24 mouse cellular contexts compared by ENCODE assay signal in the genomic region with DNA sequence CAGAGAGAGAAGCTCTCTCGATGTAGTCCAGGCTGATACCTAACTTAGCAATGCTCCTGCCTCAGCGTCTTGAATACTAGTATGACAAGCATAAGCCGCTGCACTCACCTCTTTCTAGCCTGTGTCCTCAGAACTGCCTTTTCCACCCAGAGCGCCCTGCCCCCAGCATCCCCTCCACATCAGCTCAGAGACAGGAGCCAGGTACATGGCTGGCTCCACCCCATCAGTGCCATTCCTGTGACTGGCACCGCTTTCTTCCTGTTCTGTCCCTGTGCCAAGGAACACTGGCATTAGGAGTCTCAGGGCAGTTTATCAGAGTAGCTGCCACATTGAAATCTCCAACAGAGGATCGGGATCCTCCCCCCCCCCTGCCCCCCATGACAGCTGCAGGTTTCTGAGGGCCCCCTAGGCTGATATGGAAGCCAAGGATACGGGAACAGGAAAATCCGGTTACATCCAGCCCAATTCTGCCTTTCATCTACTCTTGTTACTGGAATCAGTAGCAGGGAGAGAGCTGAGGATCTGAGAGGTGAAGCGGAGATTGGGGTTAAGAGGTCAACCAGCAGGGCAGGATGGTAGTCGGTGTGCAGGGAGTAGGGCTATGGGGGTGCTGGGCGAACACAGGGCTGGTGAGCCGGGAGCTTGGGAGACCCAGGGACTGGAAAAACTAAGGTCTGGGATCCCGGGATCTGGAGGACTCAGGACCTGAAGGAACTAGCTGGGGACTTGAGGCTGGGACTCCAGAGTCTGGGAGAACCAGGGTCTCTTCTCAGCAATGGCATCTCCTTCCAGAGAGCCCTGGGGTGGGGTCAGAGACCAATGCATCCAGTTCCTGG. TPM values are rescaled to one million over a fixed set of nuclear protein-coding genes. Genes with fewer than 3 reads are reported as not detected.
DNase-seq lines count a peak whose midpoint lies in the region; ATAC-seq and TF ChIP-seq lines count a peak whose summit lies in the region.
"Had no signal": no experiment of that assay in that cellular context is flagged by ENCODE, and none has a peak within 500 bp of the region (broad histone marks: within the 10 kb centered on the region; RNA-seq: fewer than 3 reads in every experiment).

No protein-coding gene starts in this region.

- no peak for DNase-seq in kidney, postnatal 4 days
- DNase-seq in embryonic facial prominence, embryonic 11.5 days (ENCODE audit: low spot score), result peak; percentile 25
- DNase-seq in thymus, postnatal 14 days, result no peak
- no peak for DNase-seq in adrenal gland, adult 18-20 months (ENCODE audit: low spot score in 2 of 2)
- DNase-seq: adrenal gland, postnatal 10 days; cerebellum, adult 9-10 months; forebrain, postnatal 0 days; heart, postnatal 10 days; kidney, postnatal 10 days; layer of hippocampus, postnatal 36 days; liver; liver, postnatal 0 days; right cerebral cortex, adult 18-20 months; thymus, adult 2 months had no signal

- 0 out of 2 replicates have a peak overlapping the region, but pooled peaks have one; percentile 26 for H3K9ac ChIP-seq in kidney, embryonic 16.5 days (replicated peaks; ENCODE audit: low read length)
- no peak overlapping the region for H3K9ac ChIP-seq in embryonic facial prominence, embryonic 11.5 days (replicated peaks; ENCODE audit: low read length)
- no peak overlapping the region for H3K9ac ChIP-seq in embryonic facial prominence, embryonic 15.5 days
- H3K9ac ChIP-seq: forebrain, postnatal 0 days; hindbrain, embryonic 12.5 days; liver, postnatal 0 days; midbrain, embryonic 13.5 days; neural tube, embryonic 13.5 days had no signal

- ATAC-seq in kidney, embryonic 16.5 days (ENCODE audit: low FRiP score, low TSS enrichment), result peak; percentile 64
- no peak for ATAC-seq in embryonic facial prominence, embryonic 11.5 days (replicated peaks; ENCODE audit: insufficient number of reproducible peaks, low FRiP score, low TSS enrichment, low read depth)
- no peak; the same call in 1 of the 2 replicates for ATAC-seq in embryonic facial prominence, embryonic 15.5 days (ENCODE audit: insufficient number of reproducible peaks, low FRiP score, low TSS enrichment, low read depth)
- ATAC-seq: forebrain, postnatal 0 days; inflammation-experienced regulatory T-cells, adult 6 months; liver, postnatal 0 days; midbrain, embryonic 13.5 days had no signal

- H3K4me3 ChIP-seq in kidney, embryonic 16.5 days (ENCODE audit: low read length), result no peak overlapping the region
- no peak overlapping the region for H3K4me3 ChIP-seq in embryonic facial prominence, embryonic 11.5 days (ENCODE audit: low read depth, low read length)
- no peak overlapping the region for H3K4me3 ChIP-seq in embryonic facial prominence, embryonic 15.5 days (replicated peaks)
- peak overlapping the region; percentile 32 for H3K4me3 ChIP-seq in small intestine, adult 2 months (ENCODE audit: low read depth, low read length)
- H3K4me3 ChIP-seq: hindbrain, embryonic 12.5 days; layer of hippocampus, adult 2 months; midbrain, embryonic 13.5 days; neural tube, embryonic 13.5 days had no signal

- peaks cover 4% of the 10 kb centered on the region; the same call in 1 of the 2 replicates for H3K9me3 ChIP-seq in kidney, embryonic 16.5 days (ENCODE audit: low read length)
- H3K9me3 ChIP-seq in embryonic facial prominence, embryonic 11.5 days (replicated peaks; ENCODE audit: control insufficient read depth, low read length), result no peaks in the 10 kb centered on the region
- H3K9me3 ChIP-seq in embryonic facial prominence, embryonic 15.5 days (replicated peaks), result no peaks in the 10 kb centered on the region
- H3K9me3 ChIP-seq: hindbrain, embryonic 12.5 days; midbrain, embryonic 13.5 days; neural tube, embryonic 13.5 days had no signal

- TF ChIP-seq CTCF in small intestine, adult 2 months (IDR thresholded peaks at IDR 0.05; ENCODE audit: extremely low read depth, insufficient read length, insufficient replicate concordance, low read depth, low read length), result no peak

- WGBS in kidney, embryonic 16.5 days, result 43% methylated on average over 13 of the region's 13 CpGs
- 50% methylated on average over 13 of the region's 13 CpGs for WGBS in embryonic facial prominence, embryonic 11.5 days
- 37% methylated on average over 13 of the region's 13 CpGs for WGBS in embryonic facial prominence, embryonic 15.5 days
- WGBS in small intestine, adult 2 months, result 32% methylated on average over 13 of the region's 13 CpGs

- no peak for TF ChIP-seq POLR2A in small intestine, adult 2 months (IDR thresholded peaks at IDR 0.05; ENCODE audit: low read depth, low read length)

- H3K36me3 ChIP-seq in kidney, embryonic 16.5 days (ENCODE audit: insufficient read depth, low read length), result no peaks in the 10 kb centered on the region
- H3K36me3 ChIP-seq in embryonic facial prominence, embryonic 11.5 days (replicated peaks; ENCODE audit: control insufficient read depth, insufficient read depth, low read depth, low read length), result no peaks in the 10 kb centered on the region
- H3K36me3 ChIP-seq in embryonic facial prominence, embryonic 15.5 days, result no peaks in the 10 kb centered on the region
- no peaks in the 10 kb centered on the region for H3K36me3 ChIP-seq in small intestine, adult 2 months (ENCODE audit: control insufficient read depth, insufficient read depth, low read length)
- H3K36me3 ChIP-seq: hindbrain, embryonic 12.5 days; midbrain, embryonic 13.5 days; neural tube, embryonic 13.5 days had no signal

- H3K27me3 ChIP-seq in kidney, embryonic 16.5 days (ENCODE audit: insufficient read depth, low read length), result no peaks in the 10 kb centered on the region
- no peaks in the 10 kb centered on the region for H3K27me3 ChIP-seq in embryonic facial prominence, embryonic 11.5 days (ENCODE audit: control insufficient read depth, insufficient read depth, low read length)
- no peaks in the 10 kb centered on the region for H3K27me3 ChIP-seq in embryonic facial prominence, embryonic 15.5 days
- peaks cover 44% of the 10 kb centered on the region for H3K27me3 ChIP-seq in small intestine, adult 2 months (ENCODE audit: control insufficient read depth, insufficient read depth, low read length)
- H3K27me3 ChIP-seq: midbrain, embryonic 13.5 days; neural tube, embryonic 13.5 days had no signal

- H3K4me1 ChIP-seq in kidney, embryonic 16.5 days (ENCODE audit: insufficient read depth, low read length), result peaks cover 19% of the 10 kb centered on the region
- H3K4me1 ChIP-seq in embryonic facial prominence, embryonic 11.5 days (ENCODE audit: control insufficient read depth, insufficient read depth, low read length), result no peaks in the 10 kb centered on the region
- H3K4me1 ChIP-seq in embryonic facial prominence, embryonic 15.5 days, result peaks cover 12% of the 10 kb centered on the region; the same call in 1 of the 2 replicates
- peaks cover 2% of the 10 kb centered on the region; the same call in 1 of the 2 replicates for H3K4me1 ChIP-seq in small intestine, adult 2 months (ENCODE audit: control insufficient read depth, insufficient read depth, insufficient read length, low read length)
- H3K4me1 ChIP-seq: hindbrain, embryonic 12.5 days; midbrain, embryonic 13.5 days had no signal

- no peak overlapping the region for H3K27ac ChIP-seq in kidney, embryonic 16.5 days (ENCODE audit: low read length)
- no peak overlapping the region for H3K27ac ChIP-seq in embryonic facial prominence, embryonic 11.5 days (replicated peaks; ENCODE audit: low read depth, low read length)
- peak overlapping the region; percentile 56 for H3K27ac ChIP-seq in embryonic facial prominence, embryonic 15.5 days (replicated peaks)
- no peak overlapping the region for H3K27ac ChIP-seq in small intestine, adult 2 months (ENCODE audit: insufficient read depth, low read depth, low read length)
- H3K27ac ChIP-seq: hindbrain, embryonic 12.5 days; layer of hippocampus, adult 2 months; midbrain, embryonic 13.5 days; neural tube, embryonic 13.5 days had no signal

- H3K4me2 ChIP-seq in kidney, embryonic 16.5 days (replicated peaks; ENCODE audit: low read depth, low read length), result 0 out of 2 replicates have a peak overlapping the region, but pooled peaks have one; percentile 10
- no peak overlapping the region for H3K4me2 ChIP-seq in embryonic facial prominence, embryonic 11.5 days (ENCODE audit: low read depth, low read length)
- H3K4me2 ChIP-seq in embryonic facial prominence, embryonic 15.5 days (replicated peaks), result peak overlapping the region; percentile 1; the same call in 1 of the 2 replicates
- H3K4me2 ChIP-seq: heart, embryonic 11.5 days; hindbrain, embryonic 12.5 days; midbrain, embryonic 13.5 days; neural tube, embryonic 13.5 days had no signal

RNA-seq across cellular contexts. Expression of a gene that starts 0.7 kb away (rescaled TPM):
- polyA plus RNA-seq in kidney, embryonic 16.5 days (2015; fragmentation: Nextera tagmentation; extraction: Ambion mirVana), result 0.32 and 0.57 TPM in 2 replicates
- polyA plus RNA-seq in embryonic facial prominence, embryonic 11.5 days (2014; fragmentation: Nextera tagmentation; extraction: Ambion mirVana), result 0.17 TPM in 1 of 2 replicates, not detected in the other
- 6.3 and 6.5 TPM in 2 replicates for polyA plus RNA-seq in embryonic facial prominence, embryonic 15.5 days (2015; fragmentation: Nextera tagmentation; extraction: Ambion mirVana)
- polyA plus RNA-seq in small intestine, adult 2 months (2012; rRNA removed), result 1.2 and 18.4 TPM in 2 replicates
- under 1 TPM in 1 of 2 experiments, not detected in 1; 0.13 TPM for total RNA-seq in adrenal gland, adult 18-20 months (2021)
- total RNA-seq: adrenal gland, postnatal 10 days; forebrain, postnatal 0 days; megakaryocyte, adult 5-6 weeks had no signal
- polyA plus RNA-seq: inflammation-experienced regulatory T-cells, adult 6 months; liver, postnatal 0 days had no signal

RNA-seq across cellular contexts. Expression of a gene that starts 18.3 kb away (rescaled TPM):
- 0.18 and 0.29 TPM in 2 replicates for polyA plus RNA-seq in kidney, embryonic 16.5 days (2015; fragmentation: Nextera tagmentation; extraction: Ambion mirVana)
- 0.25 TPM in 2 replicates for polyA plus RNA-seq in embryonic facial prominence, embryonic 11.5 days (2014; fragmentation: Nextera tagmentation; extraction: Ambion mirVana)
- 10.8 and 11.7 TPM in 2 replicates for polyA plus RNA-seq in embryonic facial prominence, embryonic 15.5 days (2015; fragmentation: Nextera tagmentation; extraction: Ambion mirVana)
- polyA plus RNA-seq in small intestine, adult 2 months (2012; rRNA removed), result 0.39 and 0.47 TPM in 2 replicates
- total RNA-seq in adrenal gland, adult 18-20 months (2021), result under 1 TPM; 0.36 to 0.61 TPM
- total RNA-seq: megakaryocyte, adult 5-6 weeks had no signal
- polyA plus RNA-seq: heart, embryonic 11.5 days; inflammation-experienced regulatory T-cells, adult 6 months; liver, postnatal 0 days had no signal

RNA-seq across cellular contexts. Expression of a gene that starts 25.7 kb away (rescaled TPM):
- 8.0 and 9.0 TPM in 2 replicates for polyA plus RNA-seq in kidney, embryonic 16.5 days (2015; fragmentation: Nextera tagmentation; extraction: Ambion mirVana)
- 1.4 and 1.8 TPM in 2 replicates for polyA plus RNA-seq in embryonic facial prominence, embryonic 11.5 days (2014; fragmentation: Nextera tagmentation; extraction: Ambion mirVana)
- 20.0 and 21.4 TPM in 2 replicates for polyA plus RNA-seq in embryonic facial prominence, embryonic 15.5 days (2015; fragmentation: Nextera tagmentation; extraction: Ambion mirVana)
- polyA plus RNA-seq in small intestine, adult 2 months (2012; rRNA removed), result 0.63 and 0.84 TPM in 2 replicates
- total RNA-seq in adrenal gland, adult 18-20 months (2021), result 1 to 10 TPM; 2.4 to 7.7 TPM
- total RNA-seq: megakaryocyte, adult 5-6 weeks had no signal
- polyA plus RNA-seq: inflammation-experienced regulatory T-cells, adult 6 months had no signal

RNA-seq across cellular contexts. Expression of a gene that starts 28.7 kb away (rescaled TPM):
- polyA plus RNA-seq in kidney, embryonic 16.5 days (2015; fragmentation: Nextera tagmentation; extraction: Ambion mirVana), result 0.22 and 0.24 TPM in 2 replicates
- polyA plus RNA-seq in embryonic facial prominence, embryonic 11.5 days (2014; fragmentation: Nextera tagmentation; extraction: Ambion mirVana), result 0.27 and 0.42 TPM in 2 replicates
- 9.6 and 11.1 TPM in 2 replicates for polyA plus RNA-seq in embryonic facial prominence, embryonic 15.5 days (2015; fragmentation: Nextera tagmentation; extraction: Ambion mirVana)
- polyA plus RNA-seq in small intestine, adult 2 months (2012; rRNA removed), result 0.14 and 0.22 TPM in 2 replicates
- under 1 TPM; 0.23 to 0.35 TPM for total RNA-seq in adrenal gland, adult 18-20 months (2021)
- total RNA-seq: megakaryocyte, adult 5-6 weeks had no signal

RNA-seq across cellular contexts. Expression of a gene that starts 34.1 kb away (rescaled TPM):
- polyA plus RNA-seq in kidney, embryonic 16.5 days (2015; fragmentation: Nextera tagmentation; extraction: Ambion mirVana), result 10.7 and 11.6 TPM in 2 replicates
- 6.9 and 8.7 TPM in 2 replicates for polyA plus RNA-seq in embryonic facial prominence, embryonic 11.5 days (2014; fragmentation: Nextera tagmentation; extraction: Ambion mirVana)
- polyA plus RNA-seq in embryonic facial prominence, embryonic 15.5 days (2015; fragmentation: Nextera tagmentation; extraction: Ambion mirVana), result 17.2 and 17.7 TPM in 2 replicates
- 2.1 and 2.3 TPM in 2 replicates for polyA plus RNA-seq in small intestine, adult 2 months (2012; rRNA removed)
- 10 to 100 TPM; 15.8 to 16.9 TPM for total RNA-seq in adrenal gland, adult 18-20 months (2021)
- total RNA-seq: megakaryocyte, adult 5-6 weeks had no signal
